Mouse (Mus musculus) heart, adult 11 months (tissue): Measurements from ENCODE around the gene Plet1.

Experiments
- DNase-seq: peaks from one replicate; pipeline ENCODE4 v3.0.0; 2022

The Plet1 gene

GRCm38 (mm10) chr9:50540170-50540569, 45.8 kb downstream of the Plet1 start:
- DNase-seq, result no peak

GRCm38 (mm10) chr9:50542401-50542800, 48.1 kb downstream of the Plet1 start:
- peak; percentile 62 for DNase-seq

- peak; percentile 80 for DNase-seq
These were observed 53.6 kb downstream of the Plet1 start for GRCm38 (mm10) chr9:50547859-50548478.

- no peak for DNase-seq
These were observed 54.6 kb downstream of the Plet1 start for GRCm38 (mm10) chr9:50548936-50549335.

GRCm38 (mm10) chr9:50552206-50552605, 57.9 kb downstream of the Plet1 start:
- no peak for DNase-seq

GRCm38 (mm10) chr9:50553547-50553946, 59.2 kb downstream of the Plet1 start:
- peak; percentile 88 for DNase-seq

- peak; percentile 95 for DNase-seq
These were observed 60.1 kb downstream of the Plet1 start, which contains the start of gene Il18 for GRCm38 (mm10) chr9:50554241-50555093. Gene Il18 (plus strand): TSS chr9:50554827.

- no peak for DNase-seq
These were observed 60.7 kb downstream of the Plet1 start, which contains the start of gene Bco2 for GRCm38 (mm10) chr9:50555094-50555446. Gene Bco2 (minus strand): TSS chr9:50555181.
